ENCODE assay signal across 1 mouse cellular context in the genomic region with DNA sequence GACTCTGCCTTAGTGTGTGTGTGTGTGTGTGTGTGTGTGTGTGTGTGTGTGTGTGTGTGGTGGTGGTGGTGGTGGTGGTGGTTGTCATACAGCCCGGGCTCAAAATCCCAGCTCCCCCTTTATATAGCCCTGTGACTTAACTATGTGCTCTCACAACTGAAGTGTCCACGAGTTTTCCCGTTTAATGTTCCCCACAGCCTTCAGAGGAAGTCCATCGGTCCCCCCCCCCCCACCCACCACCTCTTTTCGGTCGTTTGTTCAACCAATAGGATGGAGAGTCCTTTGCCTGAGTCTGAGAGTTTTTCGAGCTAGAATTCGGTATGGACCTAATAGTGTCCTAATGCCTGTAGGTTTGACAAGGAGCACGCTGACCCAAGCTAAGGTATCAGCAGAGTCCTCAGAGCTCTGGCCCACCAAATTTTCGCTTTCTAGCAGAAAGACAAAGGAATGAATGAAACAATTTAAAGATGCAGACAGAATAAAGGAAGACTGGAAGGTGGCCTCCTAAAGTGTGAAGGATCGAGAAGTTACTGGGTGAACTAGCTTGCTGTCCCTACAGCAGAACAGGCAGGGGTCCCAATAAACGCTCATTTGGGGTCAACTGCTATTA.
TF ChIP-seq lines count a peak whose summit lies in the region.

No protein-coding gene starts in this region.

TF ChIP-seq in myocyte, 11 proteins besides CTCF, POLR2A, EP300 and RAD21 (continued from another document):
- no peak for TF ChIP-seq SRF (IDR thresholded peaks at IDR 0.05; ENCODE audit: control insufficient read depth, insufficient read length, low read depth)
- no peak for TF ChIP-seq POLR2AphosphoS2 (IDR thresholded peaks at IDR 0.05; ENCODE audit: insufficient read length, low read depth)
- TF ChIP-seq TCF12 (IDR thresholded peaks at IDR 0.05; ENCODE audit: insufficient read depth, poor library complexity, severe bottlenecking), result no peak
